In the genomic region with DNA sequence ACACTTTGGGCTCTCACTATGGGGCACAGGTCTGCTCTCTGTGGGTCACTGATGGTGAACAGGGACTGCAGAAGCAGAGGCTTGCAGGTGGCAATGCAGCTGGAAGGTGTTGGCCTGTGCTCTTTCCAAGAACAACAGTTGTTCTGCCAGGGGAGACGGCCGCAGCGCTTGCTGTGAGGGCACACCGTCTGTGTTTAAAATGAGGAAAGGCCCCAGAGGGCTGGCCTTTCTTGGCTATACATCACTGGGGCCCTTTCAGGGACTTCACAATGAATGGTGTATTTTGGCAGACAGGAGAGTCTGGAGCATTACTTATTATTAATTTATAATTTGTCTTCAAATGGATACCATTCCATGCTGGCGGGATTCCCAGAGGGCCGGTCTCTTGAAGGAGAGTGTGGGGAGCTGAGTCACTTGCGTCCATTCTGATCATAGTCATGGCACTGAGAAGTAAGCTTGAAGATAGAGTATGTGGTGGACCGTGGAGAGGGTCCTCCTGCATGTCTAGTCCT, we compare ENCODE assay signal across 10 mouse cellular contexts.
DNase-seq lines count a peak whose midpoint lies in the region; ATAC-seq lines count a peak whose summit lies in the region.
"Had no signal": no experiment of that assay in that cellular context is flagged by ENCODE, and none has a peak within 500 bp of the region (broad histone marks: within the 10 kb centered on the region; RNA-seq: fewer than 3 reads in every experiment).

No protein-coding gene starts in this region.

- no peaks in the 10 kb centered on the region for H3K9me3 ChIP-seq in midbrain, embryonic 13.5 days
- no peaks in the 10 kb centered on the region for H3K9me3 ChIP-seq in midbrain, embryonic 11.5 days (ENCODE audit: control insufficient read depth, low read length)
- H3K9me3 ChIP-seq in limb, embryonic 10.5 days (replicated peaks): no peaks in the 10 kb centered on the region; the same call in 1 of the 2 replicates
- H3K9me3 ChIP-seq: liver, embryonic 12.5 days had no signal

- no peak overlapping the region for H3K9ac ChIP-seq in midbrain, embryonic 13.5 days (replicated peaks)
- H3K9ac ChIP-seq in midbrain, embryonic 11.5 days (ENCODE audit: low read length): no peak overlapping the region
- H3K9ac ChIP-seq: liver, embryonic 12.5 days had no signal

- no peak overlapping the region for H3K27ac ChIP-seq in midbrain, embryonic 13.5 days
- H3K27ac ChIP-seq in midbrain, embryonic 11.5 days (ENCODE audit: low read depth, low read length): no peak overlapping the region
- H3K27ac ChIP-seq in limb, embryonic 10.5 days: peak overlapping the region; percentile 69
- H3K27ac ChIP-seq: liver, embryonic 12.5 days had no signal

- peak; percentile 25 for DNase-seq in heart, postnatal 4 days
- DNase-seq in heart, postnatal 14 days: no peak
- no peak for DNase-seq in midbrain, embryonic 11.5 days (ENCODE audit: low spot score, missing footprints)
- peak; percentile 42 for DNase-seq in limb, embryonic 10.5 days (ENCODE audit: low spot score)
- DNase-seq in spleen, postnatal 10 days (ENCODE audit: low spot score in 2 of 2): no peak
- DNase-seq in frontal cortex, postnatal 25 days (ENCODE audit: low spot score in 2 of 2): no peak
- no peak for DNase-seq in heart, postnatal 10 days
- DNase-seq: kidney, adult 18-20 months had no signal

- H3K4me2 ChIP-seq in midbrain, embryonic 13.5 days (replicated peaks): no peak overlapping the region
- no peak overlapping the region for H3K4me2 ChIP-seq in midbrain, embryonic 11.5 days
- H3K4me2 ChIP-seq: liver, embryonic 12.5 days had no signal

- peak; percentile 71 for ATAC-seq in midbrain, embryonic 13.5 days
- no peak for ATAC-seq in midbrain, embryonic 11.5 days (ENCODE audit: low FRiP score)
- ATAC-seq: liver, embryonic 12.5 days had no signal

- no peaks in the 10 kb centered on the region for H3K27me3 ChIP-seq in midbrain, embryonic 13.5 days
- no peaks in the 10 kb centered on the region for H3K27me3 ChIP-seq in midbrain, embryonic 11.5 days (ENCODE audit: control insufficient read depth, insufficient read depth, low read length)
- no peaks in the 10 kb centered on the region for H3K27me3 ChIP-seq in limb, embryonic 10.5 days (ENCODE audit: low read depth, poor library complexity, severe bottlenecking)
- H3K27me3 ChIP-seq: liver, embryonic 12.5 days had no signal

- H3K4me3 ChIP-seq in midbrain, embryonic 13.5 days (replicated peaks): no peak overlapping the region
- no peak overlapping the region for H3K4me3 ChIP-seq in midbrain, embryonic 11.5 days (ENCODE audit: low read depth, low read length)
- H3K4me3 ChIP-seq in limb, embryonic 10.5 days: peak overlapping the region; percentile 12; the same call in 1 of the 2 replicates
- H3K4me3 ChIP-seq: liver, embryonic 12.5 days had no signal

- H3K4me1 ChIP-seq in midbrain, embryonic 13.5 days (replicated peaks): peaks cover 23% of the 10 kb centered on the region
- H3K4me1 ChIP-seq in midbrain, embryonic 11.5 days (ENCODE audit: control insufficient read depth, insufficient read depth, low read length): peaks cover 5% of the 10 kb centered on the region; the same call in 1 of the 2 replicates
- peaks cover 48% of the 10 kb centered on the region for H3K4me1 ChIP-seq in limb, embryonic 10.5 days
- H3K4me1 ChIP-seq: liver, embryonic 12.5 days had no signal

- intact Hi-C loops in heart, postnatal 14 days (cut with DNase I): no loop called here
- intact Hi-C loops in heart, postnatal 10 days (cut with DNase I): no loop called here

- 49% methylated on average over 8 of the region's 8 CpGs for WGBS in midbrain, embryonic 13.5 days
- 71% methylated on average over 8 of the region's 8 CpGs for WGBS in midbrain, embryonic 11.5 days
- WGBS in limb, embryonic 10.5 days: 60% methylated on average over 8 of the region's 8 CpGs

- no peaks in the 10 kb centered on the region for H3K36me3 ChIP-seq in midbrain, embryonic 13.5 days
- no peaks in the 10 kb centered on the region for H3K36me3 ChIP-seq in midbrain, embryonic 11.5 days (ENCODE audit: control insufficient read depth, insufficient read depth, low read length)
- H3K36me3 ChIP-seq in limb, embryonic 10.5 days: peaks cover 4% of the 10 kb centered on the region; the same call in 1 of the 2 replicates
- H3K36me3 ChIP-seq: liver, embryonic 12.5 days had no signal

Comparison
In these comparisons a context has a peak if more than half of its experiments do, and no peak if none do; other contexts are left out.
1. DNase-seq: peak in heart, postnatal 4 days (single experiment) and limb, embryonic 10.5 days (single experiment); none in heart, postnatal 14 days (0 of 2), midbrain, embryonic 11.5 days (single experiment), spleen, postnatal 10 days (0 of 2), frontal cortex, postnatal 25 days (0 of 2) and heart, postnatal 10 days (0 of 2).